Mouse (Mus musculus): Measurements from ENCODE around the gene Gpr87.

Gpr87 gene

GRCm38 (mm10) chr3:59194938-59195337 is at the start of gene Gpr87:
Gpr87 (minus strand) TSS chr3:59195104.
- no peak for DNase-seq

GRCm38 (mm10) chr3:59243384-59243783 is 48.5 kb upstream of the Gpr87 start:
- DNase-seq = no peak

- DNase-seq = no peak
Observed at GRCm38 (mm10) chr3:59234878-59235277, 40.0 kb upstream of the Gpr87 start.

DNA sequence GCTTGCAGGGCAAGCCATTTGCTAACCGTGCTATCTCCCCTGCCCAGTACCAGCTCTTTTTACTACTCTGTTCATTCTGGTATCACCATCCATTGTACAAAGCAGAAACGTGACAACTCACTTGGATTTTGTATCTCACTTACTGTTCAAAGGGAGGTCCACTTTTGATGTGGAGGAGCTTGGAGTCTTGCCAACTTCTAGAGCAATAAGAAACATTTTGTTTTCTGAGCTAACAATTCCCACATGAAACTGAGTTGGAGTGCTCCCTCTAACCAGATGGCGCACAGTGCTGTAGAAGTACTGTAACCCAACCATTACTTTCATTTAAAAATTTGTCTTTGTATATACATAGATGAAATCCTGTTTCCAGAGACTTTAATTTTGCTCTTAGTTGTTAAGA is 36.0 kb upstream of the Gpr87 start:
- DNase-seq = no peak

- DNase-seq = peak; percentile 26
Observed at GRCm38 (mm10) chr3:59228730-59229551, 34.0 kb upstream of the Gpr87 start.

- no peak for DNase-seq
Observed at GRCm38 (mm10) chr3:59227696-59228095, 32.8 kb upstream of the Gpr87 start.

GRCm38 (mm10) chr3:59225411-59225810 is 30.5 kb upstream of the Gpr87 start:
- DNase-seq = no peak

DNA sequence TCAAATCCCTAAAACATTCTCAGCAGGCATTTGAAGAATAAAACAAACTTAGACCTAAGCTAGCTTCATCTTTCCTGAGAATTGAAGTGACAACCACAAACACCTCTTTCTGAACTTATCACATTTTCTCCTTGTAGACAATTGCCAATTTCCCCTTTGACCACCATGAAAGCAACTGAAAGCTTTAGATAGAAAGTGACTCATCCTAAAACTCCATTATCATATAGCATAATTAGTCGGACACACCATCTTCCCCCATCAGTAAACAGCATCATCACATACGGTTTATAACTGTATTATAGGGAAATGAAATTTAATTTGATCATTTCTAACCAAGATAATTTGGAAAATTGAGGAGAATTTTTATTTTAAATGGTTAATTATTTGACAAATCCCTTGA is 27.4 kb upstream of the Gpr87 start:
- no peak for DNase-seq

- DNase-seq = no peak
Observed at GRCm38 (mm10) chr3:59219326-59219725, 24.4 kb upstream of the Gpr87 start.

- DNase-seq = no peak
Observed at GRCm38 (mm10) chr3:59217211-59217610, 22.3 kb upstream of the Gpr87 start.

DNA sequence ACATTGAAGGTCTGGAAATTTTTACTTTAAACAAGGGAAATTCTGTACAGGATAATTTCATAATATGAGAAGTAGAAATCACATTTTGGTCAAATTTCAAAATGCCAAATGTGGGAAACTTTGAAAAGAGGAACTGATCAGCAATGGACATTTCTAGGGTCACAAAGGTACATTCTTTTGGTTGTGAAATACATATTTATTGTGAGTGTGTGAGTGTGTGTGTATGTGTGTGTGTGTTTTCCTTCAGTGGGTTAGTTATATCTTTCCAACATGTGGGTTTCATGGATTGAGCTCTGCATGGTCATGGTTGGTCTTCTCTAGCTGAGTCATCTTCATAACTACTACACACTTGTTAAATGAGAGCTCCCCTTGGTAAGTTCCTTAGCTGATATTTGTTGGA is 17.5 kb upstream of the Gpr87 start:
- no peak for DNase-seq

- no peak for DNase-seq
Observed at GRCm38 (mm10) chr3:59211784-59212183, 16.9 kb upstream of the Gpr87 start.

GRCm38 (mm10) chr3:59210727-59211126 is 15.8 kb upstream of the Gpr87 start, which contains the start of gene P2ry13:
P2ry13 (minus strand) TSS chr3:59210882.
- no peak for DNase-seq

DNA sequence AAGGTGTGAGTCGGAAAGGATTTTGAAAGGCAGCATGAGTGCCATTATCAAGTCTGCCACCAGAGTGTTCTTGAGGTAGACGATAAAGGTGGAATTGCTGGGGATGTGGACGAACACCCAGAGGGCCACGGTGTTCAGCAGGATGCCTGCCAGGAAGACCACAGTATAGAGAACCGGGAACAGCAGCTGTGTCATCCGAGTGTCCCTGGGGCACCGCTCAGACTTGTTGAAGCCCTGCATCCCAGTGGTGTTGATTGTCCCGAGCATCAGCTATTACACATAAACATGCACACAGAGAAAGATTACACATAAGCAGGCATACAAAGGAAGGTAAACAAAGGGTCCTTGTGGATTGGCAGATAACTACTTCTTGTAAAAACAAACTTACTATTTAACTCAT is 15.2 kb upstream of the Gpr87 start:
- DNase-seq = no peak

DNA sequence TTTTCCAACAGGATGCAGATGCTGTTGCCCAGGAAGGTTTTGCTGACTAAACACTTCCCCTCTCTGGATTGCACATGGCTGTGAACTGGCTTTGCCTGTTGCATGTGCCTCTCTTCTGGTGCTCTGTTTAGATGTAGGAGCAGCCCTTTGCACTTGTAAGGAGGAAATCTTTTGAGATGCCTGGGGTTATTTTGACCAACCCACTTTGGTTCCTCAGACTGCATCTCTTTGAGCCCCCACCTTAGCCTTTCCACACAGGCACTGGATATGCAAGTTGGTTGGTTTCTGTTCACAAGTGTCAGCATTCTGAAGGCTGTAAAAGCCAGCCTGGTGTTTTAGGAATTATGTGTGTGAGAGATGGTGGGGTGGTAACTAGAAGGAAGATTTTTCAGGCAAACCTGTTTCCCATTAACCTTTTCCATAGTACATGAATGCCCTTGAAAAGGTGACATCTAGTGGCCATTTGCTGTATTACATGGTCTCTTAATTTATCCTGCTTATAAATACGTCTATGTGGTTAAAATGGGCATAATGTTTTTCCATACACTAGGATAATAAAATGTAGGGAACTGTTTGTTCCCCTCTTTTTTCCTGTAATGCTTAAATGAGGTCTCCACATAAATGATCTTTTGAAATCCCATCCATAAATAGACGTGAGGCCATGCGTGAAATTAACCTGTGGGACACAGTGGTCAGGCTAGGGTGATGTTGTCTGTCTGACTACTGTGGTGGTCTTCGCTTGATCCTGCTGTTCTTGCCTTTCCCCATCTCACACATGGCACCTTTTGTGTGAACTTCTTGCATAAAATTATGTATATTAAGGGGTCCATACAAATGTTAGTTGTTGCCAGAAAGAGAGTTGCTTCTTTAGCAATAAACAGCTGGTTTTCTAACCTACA is 14.0 kb upstream of the Gpr87 start:
- DNase-seq = peak; percentile 82

- DNase-seq = no peak
Observed at GRCm38 (mm10) chr3:59205941-59206340, 11.0 kb upstream of the Gpr87 start.

GRCm38 (mm10) chr3:59204719-59205503 is 10.0 kb upstream of the Gpr87 start:
- no peak for DNase-seq

DNA sequence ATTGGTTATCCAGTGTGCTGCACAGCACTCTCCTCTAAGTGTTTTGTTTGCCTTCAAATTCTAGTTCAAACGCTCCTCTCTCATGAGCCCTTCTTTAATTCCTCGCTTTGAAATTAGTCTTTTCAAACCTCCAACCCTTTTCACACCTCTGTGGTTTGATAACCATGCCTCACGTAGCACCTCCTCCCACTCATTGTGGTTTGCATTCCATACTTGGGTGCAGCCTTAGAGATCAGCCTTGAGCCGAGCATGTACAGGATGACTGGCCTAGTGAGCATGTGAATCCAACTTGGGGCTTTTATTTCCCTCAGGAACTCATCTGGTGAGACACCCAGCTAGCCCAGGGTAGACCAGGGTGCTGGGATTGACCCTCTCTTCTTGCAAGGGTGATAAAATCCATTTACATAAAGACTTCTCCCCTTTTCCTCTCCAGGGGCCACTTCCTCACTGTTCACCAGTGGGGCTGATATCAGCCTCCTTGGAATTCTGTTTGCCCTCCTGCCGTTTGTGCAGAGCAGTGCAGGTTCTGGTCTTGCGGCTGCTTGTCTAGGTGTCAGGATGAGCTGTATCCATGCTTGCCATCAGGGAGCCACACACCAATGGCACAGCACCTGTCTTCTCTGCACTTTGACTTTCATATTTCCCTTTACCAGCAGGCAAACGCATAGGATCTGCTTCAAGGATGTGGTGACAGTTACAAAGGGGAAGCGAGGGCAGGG is 9.1 kb upstream of the Gpr87 start:
- DNase-seq = no peak

GRCm38 (mm10) chr3:59197329-59197948 is 2.5 kb upstream of the Gpr87 start:
- DNase-seq = no peak

DNA sequence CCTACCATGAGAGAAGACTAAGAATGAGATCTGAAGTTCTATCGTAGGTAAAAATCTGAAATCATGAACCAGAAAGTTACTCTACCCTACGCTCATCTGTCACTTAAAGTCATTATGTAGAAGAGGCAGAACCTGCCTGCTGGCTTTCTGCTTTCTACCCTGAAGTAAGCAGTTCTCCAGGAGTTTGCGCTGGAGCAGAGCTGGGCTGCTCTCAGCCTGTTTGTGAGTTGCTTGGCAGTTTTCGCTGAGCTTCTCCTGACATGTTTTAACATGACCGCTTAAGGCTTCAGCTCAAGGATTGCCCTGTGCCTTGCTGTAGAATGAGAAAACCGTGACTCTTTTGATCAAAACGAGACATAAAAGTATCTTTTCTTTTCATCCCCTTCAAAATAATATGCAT is 805 bp downstream of the Gpr87 start:
- DNase-seq = no peak

GRCm38 (mm10) chr3:59191674-59192073 is 3.2 kb downstream of the Gpr87 start:
- DNase-seq = no peak

DNA sequence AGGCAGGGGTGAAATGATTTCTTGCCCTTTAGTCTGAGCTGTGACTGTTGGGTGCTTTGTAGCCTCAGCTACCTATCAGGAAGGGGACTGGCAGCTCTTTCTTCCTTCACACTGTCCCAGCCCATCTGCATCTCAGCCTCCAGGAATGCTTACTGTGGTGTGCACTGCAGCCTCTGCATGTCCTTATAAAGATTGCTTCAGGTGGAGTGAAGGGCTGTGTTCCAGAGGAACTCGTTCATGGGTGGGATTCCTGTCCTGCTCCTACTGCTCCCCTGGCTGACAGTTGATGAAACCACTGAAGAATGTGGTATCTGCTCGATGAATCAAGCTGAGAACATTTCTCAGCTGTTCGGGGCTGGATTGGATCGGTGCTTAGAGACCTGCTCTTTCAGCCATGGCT is 7.6 kb downstream of the Gpr87 start:
- no peak for DNase-seq

All from embryo, embryonic 11 days (tissue).